In genomic region chr6:103810342-103811001, GRCm38 (mm10) we compare ENCODE assay signal across 11 mouse cellular contexts.
DNase-seq lines count a peak whose midpoint lies in the region; ATAC-seq lines count a peak whose summit lies in the region.
"Had no signal": no experiment of that assay in that cellular context is flagged by ENCODE, and none has a peak within 500 bp of the region (broad histone marks: within the 10 kb centered on the region; RNA-seq: fewer than 3 reads in every experiment).

No protein-coding gene starts in this region.

- peak overlapping the region; percentile 31 for H3K4me3 ChIP-seq in heart, embryonic 13.5 days
- peak overlapping the region; percentile 3; the same call in 1 of the 2 replicates for H3K4me3 ChIP-seq in neural tube, embryonic 11.5 days (ENCODE audit: low read depth, low read length)
- H3K4me3 ChIP-seq in hindbrain, embryonic 12.5 days, result peak overlapping the region; percentile 15
- H3K4me3 ChIP-seq: erythroblast, embryonic 14.5 days; limb, embryonic 15.5 days had no signal

- 2% methylated on average over 13 of the region's 13 CpGs for WGBS in heart, embryonic 13.5 days
- 2% methylated on average over 13 of the region's 13 CpGs for WGBS in neural tube, embryonic 11.5 days
- under 1% methylated on average over 13 of the region's 13 CpGs for WGBS in hindbrain, embryonic 12.5 days

- H3K27ac ChIP-seq in heart, embryonic 13.5 days (replicated peaks), result no peak overlapping the region
- H3K27ac ChIP-seq in neural tube, embryonic 11.5 days (ENCODE audit: low read depth, low read length), result no peak overlapping the region
- no peak overlapping the region for H3K27ac ChIP-seq in hindbrain, embryonic 12.5 days
- H3K27ac ChIP-seq: limb, embryonic 15.5 days had no signal

- ATAC-seq in heart, embryonic 13.5 days (ENCODE audit: extremely low read depth, insufficient number of reproducible peaks, low FRiP score, low TSS enrichment), result no peak
- ATAC-seq in neural tube, embryonic 11.5 days (ENCODE audit: insufficient read depth, low FRiP score, low TSS enrichment), result peak; percentile 76
- ATAC-seq in hindbrain, embryonic 12.5 days (ENCODE audit: low FRiP score), result peak; percentile 75

- peak overlapping the region; percentile 57 for H3K4me2 ChIP-seq in heart, embryonic 13.5 days
- H3K4me2 ChIP-seq in neural tube, embryonic 11.5 days (ENCODE audit: low read depth), result peak overlapping the region; percentile 38
- H3K4me2 ChIP-seq in hindbrain, embryonic 12.5 days (replicated peaks), result peak overlapping the region; percentile 49
- H3K4me2 ChIP-seq: limb, embryonic 15.5 days had no signal

- DNase-seq in heart, postnatal 36 days, result no peak
- peak; percentile 39 for DNase-seq in neural tube, embryonic 11.5 days (ENCODE audit: low spot score)
- DNase-seq in neural tube, embryonic 10.5 days (ENCODE audit: extremely low spot score, low spot score), result no peak
- peak; percentile 54 for DNase-seq in retina, postnatal 1 day
- no peak for DNase-seq in thymus, postnatal 4 days
- no peak for DNase-seq in spleen, postnatal 4 days (ENCODE audit: low spot score in 2 of 2)

- intact Hi-C loops in heart, postnatal 36 days (cut with DNase I), result loop anchor here (1.0 kb wide), 1 partner anchor 8 kb away; no protein-coding TSS in a partner anchor

- no peaks in the 10 kb centered on the region for H3K36me3 ChIP-seq in heart, embryonic 13.5 days
- no peaks in the 10 kb centered on the region for H3K36me3 ChIP-seq in neural tube, embryonic 11.5 days (ENCODE audit: control insufficient read depth, insufficient read depth, low read length)
- H3K36me3 ChIP-seq in hindbrain, embryonic 12.5 days, result no peaks in the 10 kb centered on the region
- H3K36me3 ChIP-seq: limb, embryonic 15.5 days had no signal

- H3K9ac ChIP-seq in heart, embryonic 13.5 days, result no peak overlapping the region
- H3K9ac ChIP-seq in neural tube, embryonic 11.5 days (ENCODE audit: low read length), result no peak overlapping the region
- no peak overlapping the region for H3K9ac ChIP-seq in hindbrain, embryonic 12.5 days
- H3K9ac ChIP-seq: limb, embryonic 15.5 days had no signal

- peaks cover 28% of the 10 kb centered on the region for H3K27me3 ChIP-seq in heart, embryonic 13.5 days (replicated peaks)
- H3K27me3 ChIP-seq in neural tube, embryonic 11.5 days (ENCODE audit: control insufficient read depth, insufficient read depth, low read length), result no peaks in the 10 kb centered on the region
- H3K27me3 ChIP-seq in hindbrain, embryonic 12.5 days, result peaks cover 14% of the 10 kb centered on the region
- H3K27me3 ChIP-seq: CH12.LX had no signal

- no peaks in the 10 kb centered on the region for H3K9me3 ChIP-seq in heart, embryonic 13.5 days
- H3K9me3 ChIP-seq in neural tube, embryonic 11.5 days (ENCODE audit: control insufficient read depth, low read length), result no peaks in the 10 kb centered on the region
- H3K9me3 ChIP-seq in hindbrain, embryonic 12.5 days (replicated peaks), result no peaks in the 10 kb centered on the region
- H3K9me3 ChIP-seq: limb, embryonic 15.5 days had no signal

- peaks cover 11% of the 10 kb centered on the region; the same call in 1 of the 2 replicates for H3K4me1 ChIP-seq in heart, embryonic 13.5 days
- H3K4me1 ChIP-seq in neural tube, embryonic 11.5 days (ENCODE audit: control insufficient read depth, insufficient read depth, low read length), result no peaks in the 10 kb centered on the region
- H3K4me1 ChIP-seq in hindbrain, embryonic 12.5 days, result peaks cover 19% of the 10 kb centered on the region
- H3K4me1 ChIP-seq: limb, embryonic 15.5 days had no signal

Comparison
In these comparisons a context has a peak if more than half of its experiments do, and no peak if none do; other contexts are left out.
1. DNase-seq: peak in neural tube, embryonic 11.5 days (single experiment) and retina, postnatal 1 day (single experiment); none in heart, postnatal 36 days (0 of 2), neural tube, embryonic 10.5 days (single experiment), thymus, postnatal 4 days (single experiment) and spleen, postnatal 4 days (0 of 2).
2. Peak in every context shown above with its lines, with median percentiles within 50 percentile points of each other: H3K4me2 ChIP-seq and H3K4me3 ChIP-seq.